ENCODE assay signal across 7 mouse cellular contexts in genomic region chr8:80879426-80880195, GRCm38 (mm10). TPM values are rescaled to one million over a fixed set of nuclear protein-coding genes. Genes with fewer than 3 reads are reported as not detected.
A peak's percentile ranks its signal among the peaks of the same experiment; 100 is the strongest.
DNase-seq lines count a peak whose midpoint lies in the region; ATAC-seq lines count a peak whose summit lies in the region.

No protein-coding gene starts in this region.

- no peaks in the 10 kb centered on the region for H3K36me3 ChIP-seq in hindbrain, embryonic 13.5 days
- no peaks in the 10 kb centered on the region for H3K36me3 ChIP-seq in limb, embryonic 10.5 days

- H3K9me3 ChIP-seq in hindbrain, embryonic 13.5 days, result no peaks in the 10 kb centered on the region
- H3K9me3 ChIP-seq in limb, embryonic 10.5 days (replicated peaks), result no peaks in the 10 kb centered on the region

- under 1% methylated on average over 87 of the region's 90 CpGs for WGBS in hindbrain, embryonic 13.5 days
- WGBS in limb, embryonic 10.5 days, result under 1% methylated on average over 88 of the region's 90 CpGs

- ATAC-seq in hindbrain, embryonic 13.5 days (ENCODE audit: low FRiP score), result peak; percentile 76

- peak overlapping the region; percentile 87 for H3K4me3 ChIP-seq in hindbrain, embryonic 13.5 days
- H3K4me3 ChIP-seq in limb, embryonic 10.5 days, result peak overlapping the region; percentile 88

- H3K9ac ChIP-seq in hindbrain, embryonic 13.5 days, result peak overlapping the region; percentile 86

- no peaks in the 10 kb centered on the region for H3K27me3 ChIP-seq in hindbrain, embryonic 13.5 days
- H3K27me3 ChIP-seq in limb, embryonic 10.5 days (ENCODE audit: low read depth, poor library complexity, severe bottlenecking), result no peaks in the 10 kb centered on the region

- peaks cover 33% of the 10 kb centered on the region for H3K4me1 ChIP-seq in hindbrain, embryonic 13.5 days (replicated peaks)
- H3K4me1 ChIP-seq in limb, embryonic 10.5 days, result peaks cover 15% of the 10 kb centered on the region

- peak; percentile 90 for DNase-seq in adrenal gland, adult 2 months
- DNase-seq in cerebellum, adult 9-10 months, result peak; percentile 39
- DNase-seq in gastrocnemius, adult 18-20 months (ENCODE audit: low spot score), result peak; percentile 74
- DNase-seq in limb, embryonic 10.5 days (ENCODE audit: low spot score), result peak; percentile 77
- DNase-seq in mesoderm, embryonic 11.5 days (ENCODE audit: low read depth, low spot score), result peak; percentile 74
- peak; percentile 52 to 80 for DNase-seq in spleen, postnatal 4 days (ENCODE audit: low spot score in 2 of 2)

- peak overlapping the region; percentile 94 for H3K27ac ChIP-seq in hindbrain, embryonic 13.5 days
- H3K27ac ChIP-seq in limb, embryonic 10.5 days, result peak overlapping the region; percentile 96

- H3K4me2 ChIP-seq in hindbrain, embryonic 13.5 days, result peak overlapping the region; percentile 70

RNA-seq across cellular contexts. Expression of gene Gab1, which starts 0.7 kb away (rescaled TPM):
- 10 to 100 TPM; 15.1 to 16.2 TPM for total RNA-seq in adrenal gland, adult 2 months (2021)
- 11.9 and 13.1 TPM in 2 replicates for polyA plus RNA-seq in adrenal gland, adult 2 months (2012; rRNA removed)
- total RNA-seq in gastrocnemius, adult 18-20 months (2021), result 10 to 100 TPM; 10.6 to 11.9 TPM
- 9.7 and 10.4 TPM in 2 replicates for polyA plus RNA-seq in hindbrain, embryonic 13.5 days (2015; fragmentation: Nextera tagmentation; extraction: Ambion mirVana)
- polyA plus RNA-seq in limb, embryonic 10.5 days (2016; fragmentation: Nextera tagmentation; extraction: Ambion mirVana), result 10.6 and 14.2 TPM in 2 replicates

Comparison
In these comparisons a context has a peak if more than half of its experiments do, and no peak if none do; other contexts are left out.
1. Peak in every context shown above with its lines: DNase-seq, ATAC-seq, H3K4me3 ChIP-seq and H3K27ac ChIP-seq.
2. DNase-seq: peak in every context shown above with its lines; median percentile 90 in adrenal gland, adult 2 months; 77 in limb, embryonic 10.5 days; 74 in gastrocnemius, adult 18-20 months; 74 in mesoderm, embryonic 11.5 days; 66 in spleen, postnatal 4 days; 39 in cerebellum, adult 9-10 months.